Mouse (Mus musculus) midbrain, embryonic 11.5 days (tissue): ENCODE data around the gene Slc6a2. TPM values are rescaled to one million over a fixed set of nuclear protein-coding genes. Genes with fewer than 3 reads are reported as not detected.

Experiments
- ATAC-seq: fragments of 200-750 bp; cut with Nextera tagmentation; 2 replicates; pipeline ENCODE4 v1.8.0; 2017; ENCODE audit warnings: moderate TSS enrichment, moderate library complexity; ENCODE audit not compliant: low FRiP score
- DNase-seq: peaks from one replicate; pipeline ENCODE4 v3.0.0; 2015; ENCODE audit warnings: low spot score; ENCODE audit errors: missing footprints
- H3K27ac ChIP-seq: fragments of 300-500 bp; sonication (generic); 2 replicates; pipeline ENCODE4 v1.5.1; 2014; ENCODE audit warnings: low read depth, low read length
- H3K27me3 ChIP-seq: fragments of 300-500 bp; sonication (generic); 2 replicates; pipeline ENCODE4 v1.6.1; 2014; ENCODE audit warnings: mild to moderate bottlenecking, low read length, moderate library complexity, mixed read lengths; ENCODE audit not compliant: control insufficient read depth, insufficient read depth
- H3K36me3 ChIP-seq: fragments of 300-500 bp; sonication (generic); 2 replicates; pipeline ENCODE4 v1.6.1; 2014; ENCODE audit warnings: mild to moderate bottlenecking, low read length, moderate library complexity, mixed read lengths; ENCODE audit not compliant: control insufficient read depth, insufficient read depth
- H3K4me1 ChIP-seq: fragments of 300-500 bp; sonication (generic); 2 replicates; pipeline ENCODE4 v1.6.1; 2014; ENCODE audit warnings: low read length; ENCODE audit not compliant: control insufficient read depth, insufficient read depth
- H3K4me2 ChIP-seq: fragments of 300-500 bp; sonication (generic); 2 replicates; pipeline ENCODE4 v1.6.1; 2014; ENCODE audit warnings: mild to moderate bottlenecking, moderate library complexity
- H3K4me3 ChIP-seq: fragments of 300-500 bp; sonication (generic); 2 replicates; pipeline ENCODE4 v1.5.1; 2014; ENCODE audit warnings: low read depth, low read length
- H3K9ac ChIP-seq: fragments of 300-500 bp; sonication (generic); 2 replicates; pipeline ENCODE4 v1.6.1; 2014; ENCODE audit warnings: low read length
- H3K9me3 ChIP-seq: fragments of 300-500 bp; sonication (generic); 2 replicates; pipeline ENCODE4 v1.6.1; 2016; ENCODE audit warnings: low read length; ENCODE audit not compliant: control insufficient read depth
- WGBS: fragments of 180-500 bp; shearing (Covaris S2); extraction: QIAGEN DNeasy Blood & Tissue Kit; methylation state at CpG from one replicate; pipeline ENCODE4 v1.1.7; 2014; 5-methylcytosine and 5-hydroxymethylcytosine counted together
- polyA plus RNA-seq: library from polyadenylated mRNA; unstranded; fragments of >200 nt; fragmentation: Nextera tagmentation; extraction: Ambion mirVana; gene quantifications from 2 replicates; pipeline ENCODE4 v1.2.1, GENCODE M21; 2014

The Slc6a2 gene
- polyA plus RNA-seq, result 0.03 TPM in 1 of 2 replicates, not detected in the other

DNA sequence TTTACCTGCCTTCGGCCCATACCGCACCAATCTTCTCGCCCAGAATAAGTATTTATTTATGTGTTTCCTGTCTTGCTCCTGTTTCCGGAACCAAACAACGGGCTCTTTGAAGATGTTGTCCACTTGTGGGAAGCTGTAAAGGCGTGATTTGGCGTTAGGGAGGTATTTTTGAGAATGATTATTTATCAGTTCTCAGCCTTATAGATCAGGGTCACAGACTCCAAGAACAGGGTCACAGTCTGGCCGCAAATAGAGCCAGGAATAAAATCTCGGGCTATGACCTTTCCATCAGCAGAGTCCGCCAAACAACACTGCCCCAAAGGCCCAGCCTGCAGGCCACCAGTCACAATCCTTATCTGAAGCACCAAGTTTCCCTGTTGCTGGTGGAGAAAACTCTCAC is at the start of gene Slc6a2:
Gene Slc6a2 (plus strand): TSS at position 301 of the 400 bp plus-strand sequence.
- ATAC-seq, result no peak
- H3K9ac ChIP-seq, result peak within 1 kb of the TSS; percentile 30; the same call in 1 of the 2 replicates
- H3K4me3 ChIP-seq, result peak within 1 kb of the TSS; percentile 36
- H3K36me3 ChIP-seq, result no peaks in the 10 kb centered on the region
- H3K27me3 ChIP-seq, result peaks cover 29% of the 10 kb centered on the region
- no peak within 1 kb of the TSS for H3K27ac ChIP-seq
- WGBS, result 71% methylated on average over 10 of the region's 10 CpGs
- peaks cover 9% of the 10 kb centered on the region for H3K4me1 ChIP-seq
- H3K4me2 ChIP-seq, result peak within 1 kb of the TSS; percentile 75
- no peak for DNase-seq
- H3K9me3 ChIP-seq, result no peaks in the 10 kb centered on the region

DNA sequence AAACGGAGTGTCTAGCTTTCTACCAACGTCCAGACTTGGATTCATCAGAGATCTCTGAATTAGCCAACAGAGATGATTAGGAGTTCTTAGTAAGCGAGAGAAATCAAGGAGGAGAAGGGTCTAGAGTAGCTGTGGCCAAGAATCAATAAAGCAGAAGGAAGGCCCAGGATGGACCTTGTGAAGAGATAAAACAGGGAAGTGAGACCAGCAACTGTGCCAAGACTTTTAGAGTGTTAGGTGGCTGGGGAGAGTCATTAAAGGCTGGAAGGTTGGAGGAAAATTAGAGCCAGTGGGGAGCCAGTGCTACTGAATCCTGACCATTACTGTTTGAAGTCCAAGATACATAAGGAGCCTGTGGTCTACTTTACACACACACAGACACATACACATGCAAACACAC is 48.4 kb upstream of the Slc6a2 start:
- H3K9me3 ChIP-seq, result no peaks in the 10 kb centered on the region
- no peaks in the 10 kb centered on the region for H3K4me1 ChIP-seq
- no peak overlapping the region for H3K27ac ChIP-seq
- H3K9ac ChIP-seq, result no peak overlapping the region
- no peaks in the 10 kb centered on the region for H3K27me3 ChIP-seq
- DNase-seq, result no peak
- H3K4me2 ChIP-seq, result no peak overlapping the region
- no peaks in the 10 kb centered on the region for H3K36me3 ChIP-seq
- no peak overlapping the region for H3K4me3 ChIP-seq
- no peak for ATAC-seq
- 88% methylated on average over 3 of the region's 3 CpGs for WGBS

DNA sequence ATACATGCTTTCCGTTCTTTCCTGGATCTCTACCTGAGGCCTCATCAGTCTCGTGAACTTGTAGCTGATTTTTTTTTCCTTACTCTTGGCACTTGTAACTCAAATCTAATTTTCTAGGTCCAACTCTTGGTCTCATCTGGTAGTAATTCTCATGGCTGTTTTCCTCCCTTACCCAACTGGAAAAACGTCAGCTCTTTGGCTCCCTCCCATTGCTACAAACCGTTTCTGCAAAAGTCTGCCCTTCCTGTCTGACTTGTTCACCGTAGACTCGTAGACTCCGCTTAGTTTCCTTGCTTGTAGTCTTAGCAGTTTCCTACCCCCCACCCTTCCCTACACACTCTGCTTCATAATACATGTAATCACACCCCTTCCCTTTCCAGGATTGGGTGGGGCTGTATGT is 46.5 kb upstream of the Slc6a2 start:
- no peak overlapping the region for H3K4me2 ChIP-seq
- H3K4me3 ChIP-seq, result no peak overlapping the region
- WGBS, result 86% methylated on average over 7 of the region's 7 CpGs
- DNase-seq (no peak), ATAC-seq (no peak)
- H3K9me3 ChIP-seq, result no peaks in the 10 kb centered on the region
- H3K36me3 ChIP-seq, result no peaks in the 10 kb centered on the region
- H3K27me3 ChIP-seq, result no peaks in the 10 kb centered on the region
- H3K4me1 ChIP-seq, result no peaks in the 10 kb centered on the region
- no peak overlapping the region for H3K27ac ChIP-seq
- no peak overlapping the region for H3K9ac ChIP-seq

DNA sequence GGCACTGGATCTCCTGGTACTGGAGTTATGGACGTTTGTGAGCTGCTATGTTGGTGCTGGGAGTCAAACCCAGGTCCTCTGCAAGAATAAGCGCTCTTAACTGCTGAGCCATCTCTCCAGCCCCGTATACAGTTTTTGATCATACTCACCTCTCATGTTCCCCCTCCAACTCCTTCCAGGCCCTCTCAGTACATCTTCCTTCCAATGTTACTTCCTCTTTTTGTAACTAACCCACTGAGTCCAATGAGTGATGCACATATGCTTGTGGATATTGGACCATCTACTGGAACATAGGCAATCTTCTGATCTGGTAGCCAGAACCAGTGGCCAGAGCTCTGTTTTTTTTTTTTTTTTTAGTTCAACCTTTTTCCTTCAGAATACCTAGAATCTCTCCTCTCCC is 43.8 kb upstream of the Slc6a2 start:
- Histone ChIP-seq H3K36me3 (no peaks in the 10 kb centered on the region), H3K27ac (no peak overlapping the region), H3K4me2 (no peak overlapping the region), H3K4me3 (no peak overlapping the region), H3K9me3 (no peaks in the 10 kb centered on the region), H3K9ac (no peak overlapping the region), H3K4me1 (no peaks in the 10 kb centered on the region), H3K27me3 (no peaks in the 10 kb centered on the region)
- 91% methylated on average over 3 of the region's 3 CpGs for WGBS
- ATAC-seq (no peak), DNase-seq (no peak)

DNA sequence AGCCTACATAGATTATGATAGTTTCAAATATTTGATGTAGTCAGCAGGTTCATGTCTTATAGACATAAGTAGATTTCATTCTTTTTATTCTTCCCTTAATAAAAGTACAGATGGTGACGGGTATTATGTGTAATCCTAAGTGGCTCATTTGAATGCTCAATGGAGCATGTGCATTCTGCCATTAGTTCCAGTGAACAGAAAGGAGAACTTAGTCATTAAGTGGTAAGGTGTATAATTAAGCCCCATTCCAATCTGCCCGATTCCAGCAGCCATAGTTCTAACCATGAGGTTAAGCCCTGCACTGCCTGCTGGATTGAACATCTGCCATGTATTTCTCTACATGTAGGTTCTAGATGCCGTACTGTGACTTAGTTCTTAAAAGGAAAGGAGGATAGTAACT is 38.1 kb upstream of the Slc6a2 start:
- Histone ChIP-seq H3K4me1 (no peaks in the 10 kb centered on the region), H3K4me3 (no peak overlapping the region), H3K27ac (no peak overlapping the region), H3K27me3 (no peaks in the 10 kb centered on the region), H3K9ac (no peak overlapping the region), H3K9me3 (no peaks in the 10 kb centered on the region), H3K4me2 (no peak overlapping the region), H3K36me3 (no peaks in the 10 kb centered on the region)
- DNase-seq (no peak), ATAC-seq (no peak)
- 89% methylated on average over 3 of the region's 3 CpGs for WGBS

DNA sequence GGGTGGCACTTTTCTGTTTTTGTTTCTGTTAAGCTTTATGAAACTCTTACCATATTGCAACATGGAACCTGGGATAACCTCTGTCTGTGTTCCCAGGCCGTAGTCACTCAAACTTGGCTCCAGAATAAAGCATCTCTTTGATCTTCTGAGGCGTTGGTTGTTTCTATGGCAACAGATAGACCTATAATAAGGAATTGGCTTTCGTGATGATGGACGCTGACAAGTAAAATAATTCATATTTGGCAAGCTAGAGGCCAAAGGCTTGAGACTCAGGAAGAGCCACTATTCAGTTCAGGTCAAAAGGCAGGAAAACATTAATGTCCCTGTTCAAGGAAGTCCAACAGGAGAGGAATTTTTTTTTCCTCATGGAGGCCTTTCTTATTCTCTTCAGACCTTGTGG is 30.9 kb upstream of the Slc6a2 start:
- 74% methylated on average over 4 of the region's 4 CpGs for WGBS
- no peaks in the 10 kb centered on the region for H3K9me3 ChIP-seq
- DNase-seq (no peak), ATAC-seq (no peak)
- no peaks in the 10 kb centered on the region for H3K36me3 ChIP-seq
- no peak overlapping the region for H3K4me2 ChIP-seq
- no peaks in the 10 kb centered on the region for H3K27me3 ChIP-seq
- no peaks in the 10 kb centered on the region for H3K4me1 ChIP-seq
- H3K27ac ChIP-seq, result no peak overlapping the region
- H3K4me3 ChIP-seq, result no peak overlapping the region
- no peak overlapping the region for H3K9ac ChIP-seq

DNA sequence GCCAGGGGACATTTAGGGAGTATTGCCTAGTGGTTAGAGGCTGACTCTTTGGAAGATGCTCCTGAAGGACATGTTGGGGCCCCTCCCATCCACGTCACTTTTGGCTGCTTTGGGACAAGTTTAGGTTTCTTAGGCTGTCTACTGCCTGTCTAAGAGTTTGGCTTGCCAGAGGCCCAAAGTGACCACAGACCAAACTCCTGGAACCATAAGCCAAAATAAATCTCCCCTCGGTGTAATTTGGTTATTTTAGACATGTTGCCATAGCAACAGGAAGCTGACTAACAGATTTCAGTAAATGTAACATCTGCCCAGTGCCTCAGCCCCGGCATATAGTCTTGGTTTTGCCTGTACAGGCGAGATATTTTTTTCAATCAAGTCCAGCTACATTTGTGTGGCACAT is 21.8 kb upstream of the Slc6a2 start:
- DNase-seq (no peak), ATAC-seq (no peak)
- 85% methylated on average over 4 of the region's 4 CpGs for WGBS
- Histone ChIP-seq H3K9me3 (no peaks in the 10 kb centered on the region), H3K9ac (no peak overlapping the region), H3K4me1 (no peaks in the 10 kb centered on the region), H3K4me3 (no peak overlapping the region), H3K36me3 (no peaks in the 10 kb centered on the region), H3K27me3 (no peaks in the 10 kb centered on the region), H3K4me2 (no peak overlapping the region), H3K27ac (no peak overlapping the region)

DNA sequence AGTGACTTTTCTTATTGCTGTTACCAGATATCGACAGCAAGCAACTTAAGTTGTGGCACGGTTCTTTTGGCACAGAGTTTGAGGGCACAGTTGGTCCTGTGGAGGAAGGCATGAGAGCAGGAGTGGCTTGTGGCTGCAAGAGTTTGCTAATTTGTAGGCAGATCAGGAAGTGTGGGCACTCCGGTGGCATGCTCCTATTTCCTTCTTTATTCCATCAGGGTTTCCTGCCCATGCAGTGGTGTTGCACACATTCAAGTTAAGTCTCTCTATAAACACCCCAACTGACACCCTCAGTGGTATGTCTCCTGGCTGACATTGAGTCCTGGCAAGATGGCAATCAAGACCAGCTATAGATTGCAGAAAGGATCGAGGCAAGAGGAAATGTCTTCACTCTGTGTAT is 10.8 kb upstream of the Slc6a2 start:
- Histone ChIP-seq H3K9me3 (no peaks in the 10 kb centered on the region), H3K36me3 (no peaks in the 10 kb centered on the region), H3K27me3 (no peaks in the 10 kb centered on the region), H3K4me2 (no peak overlapping the region), H3K4me1 (no peaks in the 10 kb centered on the region), H3K9ac (no peak overlapping the region), H3K4me3 (no peak overlapping the region), H3K27ac (no peak overlapping the region)
- ATAC-seq (no peak), DNase-seq (no peak)
- WGBS, result 91% methylated on average over 4 of the region's 4 CpGs

DNA sequence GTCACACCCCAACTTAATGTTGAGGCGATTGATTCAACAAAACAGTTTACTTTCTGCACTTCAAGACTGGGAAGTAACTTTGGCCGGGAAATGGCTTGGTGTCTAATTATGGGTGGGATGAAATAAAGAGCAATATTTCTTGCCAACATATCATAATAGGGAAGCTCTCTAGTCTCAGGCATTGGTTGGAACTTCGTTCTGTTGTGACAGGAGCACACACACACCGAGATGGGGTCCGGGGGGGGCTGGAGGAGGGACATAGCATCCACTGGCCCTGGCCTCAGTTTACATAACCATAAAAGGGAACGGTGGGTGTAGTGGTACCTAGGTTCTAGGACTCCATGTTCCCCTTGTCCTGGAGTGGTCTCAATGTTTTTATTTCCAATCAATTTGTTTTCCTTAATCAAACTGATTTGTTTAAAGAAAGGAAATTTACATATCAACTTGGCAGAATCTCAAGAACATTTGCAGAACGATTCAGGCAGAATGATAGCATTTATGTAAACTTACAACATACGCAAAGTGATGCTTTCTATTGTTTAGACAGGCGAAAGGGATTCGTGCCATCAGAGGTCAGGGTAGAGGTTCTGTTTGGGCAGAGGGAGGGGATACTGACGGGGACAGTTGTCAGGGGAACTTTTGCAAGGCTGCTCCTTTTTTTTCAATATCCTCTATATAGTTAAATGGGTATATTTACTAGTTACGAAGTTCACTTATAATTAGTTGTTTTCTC is 9.1 kb upstream of the Slc6a2 start:
- DNase-seq (no peak), ATAC-seq (no peak)
- WGBS, result 85% methylated on average over 12 of the region's 12 CpGs
- H3K4me1 ChIP-seq, result no peaks in the 10 kb centered on the region
- H3K4me2 ChIP-seq, result no peak overlapping the region
- H3K36me3 ChIP-seq, result no peaks in the 10 kb centered on the region
- no peaks in the 10 kb centered on the region for H3K27me3 ChIP-seq
- H3K9me3 ChIP-seq, result no peaks in the 10 kb centered on the region
- no peak overlapping the region for H3K9ac ChIP-seq
- no peak overlapping the region for H3K27ac ChIP-seq
- H3K4me3 ChIP-seq, result no peak overlapping the region
